Mouse (Mus musculus) kidney, postnatal 10 days (tissue): ENCODE results near the gene Mtg1.

ENCODE experiments used
- DNase-seq: peaks from one replicate; pipeline ENCODE4 v3.0.0; 2021; ENCODE audit warnings: mixed read lengths

Gene Mtg1

GRCm38 (mm10) chr7:140137135-140138020 is at the start of gene Mtg1:
Gene Mtg1 (plus strand): TSS chr7:140137564.
- peak; percentile 97 for DNase-seq

- no peak for DNase-seq
These were observed 46.8 kb upstream of the Mtg1 start for GRCm38 (mm10) chr7:140090601-140091000.

GRCm38 (mm10) chr7:140092924-140093528 is 44.3 kb upstream of the Mtg1 start, which contains the start of gene Prap1:
Gene Prap1 (plus strand): TSS chr7:140093395.
- DNase-seq = no peak

GRCm38 (mm10) chr7:140094954-140095353 is 42.4 kb upstream of the Mtg1 start:
- peak; percentile 46 for DNase-seq

GRCm38 (mm10) chr7:140095556-140095955 is 41.8 kb upstream of the Mtg1 start:
- peak; percentile 83 for DNase-seq

GRCm38 (mm10) chr7:140096055-140096454 is 41.3 kb upstream of the Mtg1 start:
- DNase-seq = no peak

- DNase-seq = no peak
These were observed 38.9 kb upstream of the Mtg1 start for GRCm38 (mm10) chr7:140098466-140098865.

GRCm38 (mm10) chr7:140101498-140101897 is 35.9 kb upstream of the Mtg1 start:
- no peak for DNase-seq

- DNase-seq = peak; percentile 92
These were observed 35.1 kb upstream of the Mtg1 start, which contains the start of gene Fuom for GRCm38 (mm10) chr7:140101993-140102860. Gene Fuom (minus strand): TSS chr7:140102441.

GRCm38 (mm10) chr7:140104009-140104408 is 33.4 kb upstream of the Mtg1 start:
- no peak for DNase-seq

GRCm38 (mm10) chr7:140111943-140112342 is 25.4 kb upstream of the Mtg1 start:
- DNase-seq = no peak

GRCm38 (mm10) chr7:140115583-140116328 is 21.6 kb upstream of the Mtg1 start, which contains the start of gene Paox:
Gene Paox (plus strand): TSS chr7:140115799.
- peak; percentile 70 for DNase-seq

- peak; percentile 94 for DNase-seq
These were observed 20.9 kb upstream of the Mtg1 start, which contains the start of gene Echs1 for GRCm38 (mm10) chr7:140116329-140117054. Gene Echs1 (minus strand): TSS chr7:140116476.

GRCm38 (mm10) chr7:140120484-140120883 is 16.9 kb upstream of the Mtg1 start:
- no peak for DNase-seq

- no peak for DNase-seq
These were observed 15.9 kb upstream of the Mtg1 start for GRCm38 (mm10) chr7:140121338-140121910.

- DNase-seq = no peak
These were observed 14.6 kb upstream of the Mtg1 start for GRCm38 (mm10) chr7:140122765-140123164.

GRCm38 (mm10) chr7:140124382-140124781 is 13.0 kb upstream of the Mtg1 start:
- no peak for DNase-seq

GRCm38 (mm10) chr7:140125278-140126021 is 11.9 kb upstream of the Mtg1 start:
- peak; percentile 98 for DNase-seq

GRCm38 (mm10) chr7:140126022-140126350 is 11.4 kb upstream of the Mtg1 start:
- DNase-seq = no peak

- DNase-seq = no peak
These were observed 10.4 kb upstream of the Mtg1 start for GRCm38 (mm10) chr7:140126934-140127333.
